Mouse (Mus musculus) left cerebral cortex, postnatal 25 days (tissue): ENCODE results near the gene Zfp948. TPM values are rescaled to one million over a fixed set of nuclear protein-coding genes. Genes with fewer than 3 reads are reported as not detected.
A peak's percentile ranks its signal among the peaks of the same experiment; 100 is the strongest.

Experiments used
- DNase-seq, 2 experiments: peaks; one replicate each; pipeline ENCODE4 v3.0.0; 2022; ENCODE audit warnings: low spot score in 2 of 2, mixed read lengths in 1 of 2
- intact Hi-C: fragments of 180-260 bp; cut with DNase I; formaldehyde crosslinking; loops from one replicate; pipeline ENCODE4 v1.15.1; 2025
- total RNA-seq, 2 experiments: library from RNA; stranded (reverse); gene quantifications; 2 replicates each; pipeline ENCODE4 v1.2.3; 2021

Gene Zfp948
- 10 to 100 TPM; 11.9 to 12.1 TPM for total RNA-seq

DNA sequence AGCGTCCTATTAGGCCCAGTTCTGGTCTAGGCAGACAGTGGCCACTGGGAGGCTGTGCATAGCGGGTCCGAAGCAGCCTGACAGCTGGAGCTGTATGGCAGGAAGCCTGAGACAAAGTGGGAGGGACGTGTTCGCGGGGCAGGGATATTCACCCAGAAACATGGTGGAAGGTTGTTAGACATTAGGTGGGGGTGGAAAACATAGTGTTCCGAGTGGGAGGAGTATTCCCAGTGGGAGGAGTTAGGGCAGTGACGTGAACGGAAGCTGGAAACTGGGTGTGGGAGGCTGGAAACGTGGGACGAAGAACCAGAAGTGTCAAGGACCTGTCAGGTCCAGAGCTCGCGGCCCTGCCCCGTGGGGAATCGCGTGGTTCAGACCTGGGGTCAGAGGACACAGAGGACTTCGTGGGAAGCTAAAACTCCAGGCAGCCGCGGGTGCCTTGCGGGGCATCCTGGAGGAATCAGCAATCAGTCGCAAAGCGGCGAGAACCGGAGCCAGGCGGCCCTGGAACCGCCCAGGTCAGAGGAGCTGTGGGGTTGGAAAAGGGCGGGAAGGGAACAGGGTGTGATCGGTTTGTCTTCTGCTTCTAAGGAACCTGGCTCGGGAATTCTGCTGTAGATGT lies at the start of gene Zfp948:
Zfp948 (plus strand) TSS at position 281 of the 622 bp plus-strand sequence.
- intact Hi-C loops: loop anchor here (2.0 to 10.0 kb wide), 2 partner anchors 32 to 622 kb away; partner anchors contain the start of genes Ppp2r1a and Zfp52
- peak; percentile 79 to 90 for DNase-seq

DNA sequence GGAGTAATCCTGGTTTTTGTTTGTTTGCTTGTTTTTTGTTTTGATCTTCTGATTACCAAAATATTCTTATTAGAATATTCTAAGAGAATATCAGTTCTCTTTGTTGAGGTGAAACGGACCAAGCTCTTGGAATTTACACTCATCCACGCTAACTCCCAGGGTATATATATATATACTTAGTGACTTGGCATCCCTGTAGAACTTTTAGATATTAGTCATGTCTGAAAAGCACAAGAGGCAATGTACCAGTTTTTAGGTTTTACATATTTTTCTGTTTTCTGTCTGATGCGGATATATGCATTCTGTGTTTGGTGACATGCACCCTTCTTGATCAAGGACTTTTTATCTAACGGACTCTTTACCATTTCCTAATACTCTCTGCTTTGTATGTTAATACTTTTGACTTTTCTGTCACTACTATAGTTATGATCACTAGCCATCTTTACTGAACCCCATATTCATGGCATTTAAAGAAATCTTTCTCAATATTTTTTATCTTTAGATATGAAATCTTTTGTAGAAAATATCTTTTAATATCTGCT lies 49.6 kb upstream of the Zfp948 start:
- intact Hi-C loops: loop anchor here (5.0 kb wide), 1 partner anchor 285 kb away; no protein-coding TSS in a partner anchor
- DNase-seq: no peak

- DNase-seq: no peak
- intact Hi-C loops: no loop called here
Measured at GRCm38 (mm10) chr17:21526270-21526669, 40.5 kb upstream of the Zfp948 start.

DNA sequence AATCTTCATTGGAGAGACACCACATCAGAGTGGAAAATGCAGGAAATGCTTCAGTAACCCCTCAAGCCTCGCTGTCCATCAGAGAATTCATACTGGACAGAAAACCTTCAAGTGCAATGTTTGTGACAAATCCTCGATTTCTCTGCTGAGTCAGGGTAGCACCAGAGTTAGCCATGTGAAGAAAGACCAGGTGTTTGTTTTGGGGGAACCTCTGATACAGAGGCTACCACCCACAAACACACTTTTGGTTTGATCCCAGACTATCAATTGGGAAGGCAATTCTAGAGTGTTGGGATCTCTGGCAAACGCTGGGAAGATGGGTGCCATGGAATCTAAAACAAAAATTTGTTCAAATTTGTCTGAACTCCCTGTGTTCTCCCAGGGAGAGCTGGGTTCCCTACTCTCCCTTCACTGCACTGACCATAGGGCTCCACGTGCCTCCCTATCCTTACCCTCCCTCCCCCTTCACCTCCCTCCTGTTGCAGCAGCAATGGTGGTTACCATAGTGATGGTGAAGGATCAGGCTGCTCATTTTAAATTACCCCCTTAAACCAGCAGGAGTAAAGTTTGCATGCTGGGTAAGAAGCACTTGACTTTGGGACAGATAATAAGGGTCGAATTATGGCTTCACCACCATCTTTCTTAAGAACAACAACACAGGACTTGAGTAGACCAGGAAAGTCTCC lies 36.0 kb upstream of the Zfp948 start:
- intact Hi-C loops: loop anchor here (10.0 kb wide), 1 partner anchor 586 kb away; the partner anchor contains the start of gene Ppp2r1a
- no peak for DNase-seq

GRCm38 (mm10) chr17:21531621-21532020 lies 35.2 kb upstream of the Zfp948 start:
- intact Hi-C loops: loop anchor here (1.0 to 10.0 kb wide), 2 partner anchors 81 to 587 kb away; partner anchors contain the start of genes Ppp2r1a and Zfp51
- DNase-seq: peak in 1 of 2 experiments; percentile 28

- peak; percentile 75 to 88 for DNase-seq
- intact Hi-C loops: loop anchor here (1.0 to 10.0 kb wide), 2 partner anchors 82 to 588 kb away; partner anchors contain the start of genes Ppp2r1a and Zfp51
Measured at GRCm38 (mm10) chr17:21532101-21532951, 34.5 kb upstream of the Zfp948 start.

- intact Hi-C loops: loop anchor here (2.0 to 10.0 kb wide), 2 partner anchors 33 to 589 kb away; partner anchors contain the start of genes Ppp2r1a and Zfp948
- DNase-seq: no peak
Measured at GRCm38 (mm10) chr17:21533961-21534360, 32.8 kb upstream of the Zfp948 start.

DNA sequence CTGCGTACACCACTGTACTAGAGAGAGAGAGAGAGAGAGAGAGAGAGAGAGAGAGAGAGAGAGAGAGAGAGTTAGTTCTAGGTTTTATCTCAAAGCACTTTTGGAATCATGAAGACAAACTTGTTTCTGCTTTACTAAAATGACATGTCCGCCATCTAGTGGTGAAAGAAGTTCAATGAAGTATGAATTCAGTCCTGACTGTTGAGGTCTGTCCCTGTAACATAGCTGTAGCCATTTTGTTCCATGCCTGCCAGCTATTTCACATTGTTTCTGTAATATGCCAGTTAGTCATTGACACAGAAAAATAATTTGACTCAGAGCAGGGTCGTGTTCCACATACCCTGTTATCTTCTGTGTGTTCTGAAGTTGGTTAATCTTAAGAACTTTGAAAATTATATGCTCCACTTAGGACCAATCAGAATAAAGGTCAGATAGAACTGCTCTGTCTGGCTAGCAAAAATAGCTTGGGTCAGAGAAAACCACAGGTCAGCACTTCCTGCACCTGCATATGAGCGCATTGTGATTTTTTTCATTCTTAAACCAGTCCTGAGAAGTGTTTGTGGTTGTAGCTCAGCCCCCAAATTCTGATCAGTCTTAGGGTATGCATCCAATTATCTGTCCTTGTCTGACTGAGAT lies 32.2 kb upstream of the Zfp948 start:
- intact Hi-C loops: loop anchor here (2.0 to 10.0 kb wide), 2 partner anchors 32 to 590 kb away; partner anchors contain the start of genes Ppp2r1a and Zfp948
- DNase-seq: peak; percentile 71 to 92

DNA sequence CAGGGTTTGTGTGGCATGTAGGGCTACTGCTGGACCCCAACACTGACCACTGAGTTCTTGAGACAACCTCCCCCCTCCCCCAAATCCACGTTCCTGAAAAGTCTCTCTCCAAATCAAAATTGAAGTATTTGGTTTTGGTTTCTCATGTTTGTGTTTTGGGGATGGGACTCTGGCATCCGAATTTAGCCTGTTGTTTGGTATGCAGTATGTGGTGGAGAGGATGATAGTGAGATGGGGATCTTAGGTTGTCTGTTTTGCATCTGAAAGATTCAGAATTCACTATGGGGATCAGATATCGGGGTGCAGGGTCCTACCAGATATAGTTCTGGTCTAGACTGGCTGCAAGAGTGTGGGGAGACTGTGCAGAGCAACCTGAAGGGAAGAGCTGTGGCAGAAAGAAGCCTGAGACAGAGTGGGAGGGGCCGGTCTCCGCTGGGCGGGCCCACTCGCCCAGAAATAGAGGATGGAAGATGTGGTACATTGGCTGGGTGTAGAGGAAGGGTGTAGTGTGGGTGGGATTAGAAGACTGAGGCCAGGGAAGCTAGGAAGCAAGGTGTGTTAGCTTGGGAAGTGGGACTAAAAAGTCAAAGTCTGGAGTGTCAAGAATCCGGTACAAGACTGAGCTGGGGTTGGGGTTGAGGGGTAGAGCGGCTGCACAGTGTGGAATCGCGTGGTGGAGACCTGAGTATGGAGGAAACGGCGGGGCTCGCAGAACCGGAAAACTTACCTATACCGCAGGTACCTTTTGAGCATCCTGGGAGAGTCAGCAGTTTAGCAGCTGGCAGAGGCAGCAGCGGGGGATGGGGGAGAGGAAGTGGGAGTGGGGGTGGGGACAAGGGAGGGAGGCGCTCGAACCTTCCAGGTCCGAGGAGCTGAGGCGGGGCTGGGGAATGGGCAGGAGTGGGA lies 31.5 kb upstream of the Zfp948 start, which contains the start of gene Zfp52:
Zfp52 (plus strand) TSS at position 444 of the 906 bp plus-strand sequence.
- intact Hi-C loops: loop anchor here (2.0 to 10.0 kb wide), 2 partner anchors 31 to 591 kb away; partner anchors contain the start of genes Ppp2r1a and Zfp948
- peak; percentile 61 to 78 for DNase-seq

DNA sequence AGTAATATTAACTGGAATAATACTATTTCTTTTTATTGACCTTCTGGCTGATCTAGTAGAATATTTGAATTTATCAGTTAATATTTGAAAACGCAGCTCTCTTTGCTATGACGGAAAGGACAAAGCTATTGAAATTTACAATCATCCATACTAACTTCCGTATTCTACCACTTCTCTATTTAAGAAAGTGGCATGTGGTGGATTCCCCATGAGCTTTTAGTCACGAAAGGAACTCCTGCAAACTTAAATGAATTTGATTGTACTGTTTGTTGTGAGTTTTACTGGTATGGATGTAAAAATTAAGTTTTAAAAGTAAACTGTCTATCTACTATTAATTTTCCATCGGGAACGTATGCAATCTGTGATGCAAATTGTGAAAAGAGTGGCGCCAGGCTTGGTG lies 30.7 kb upstream of the Zfp948 start:
- DNase-seq: no peak
- intact Hi-C loops: loop anchor here (10.0 kb wide), 1 partner anchor 591 kb away; the partner anchor contains the start of gene Ppp2r1a

DNA sequence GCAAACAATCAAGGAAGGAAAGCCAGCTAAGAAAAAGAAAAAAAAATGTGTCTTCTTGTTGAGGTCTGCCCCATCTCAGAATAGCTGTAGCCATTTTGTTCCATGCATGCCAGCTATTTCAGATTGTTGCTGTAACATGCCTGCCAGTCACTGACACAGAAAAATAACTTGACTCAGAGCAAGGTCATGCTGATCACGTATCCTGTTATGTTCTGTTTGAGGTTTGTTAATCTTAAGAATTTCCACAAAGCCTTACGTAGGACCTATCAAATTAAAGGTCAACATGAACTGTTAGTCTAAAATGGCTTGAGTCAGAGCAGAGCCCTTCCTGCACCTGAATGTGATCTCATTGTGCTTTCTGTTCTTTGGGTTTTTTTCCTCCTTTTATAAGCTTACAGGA lies 30.1 kb upstream of the Zfp948 start:
- intact Hi-C loops: loop anchor here (10.0 kb wide), 1 partner anchor 592 kb away; the partner anchor contains the start of gene Ppp2r1a

DNA sequence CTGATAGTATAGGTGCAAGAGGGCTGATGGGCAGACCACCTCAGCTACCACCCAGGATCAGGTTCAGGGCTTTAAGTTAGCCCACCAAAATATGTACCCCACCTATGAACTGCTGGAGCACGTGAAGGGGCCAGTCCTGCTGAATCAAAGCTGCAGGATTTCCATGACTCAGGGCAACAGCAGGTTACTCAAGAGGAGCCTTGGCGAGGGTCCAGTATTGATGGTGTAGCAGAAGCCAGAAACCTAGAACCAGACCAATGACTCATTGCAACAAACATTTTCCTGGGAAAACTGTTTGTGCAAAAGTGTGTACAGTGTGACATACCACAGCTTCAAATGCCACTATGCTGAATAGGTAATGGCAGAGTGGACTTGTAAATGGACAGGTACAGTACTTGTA lies 9.0 kb upstream of the Zfp948 start:
- intact Hi-C loops: no loop called here

More for the DNA sequence above, 30.1 kb upstream of the Zfp948 start:
- no peak for DNase-seq

GRCm38 (mm10) chr17:21566220-21566619 lies 588 bp upstream of the Zfp948 start:
- peak; percentile 59 to 89 for DNase-seq
- intact Hi-C loops: loop anchor here (2.0 to 10.0 kb wide), 2 partner anchors 31 to 621 kb away; partner anchors contain the start of genes Ppp2r1a and Zfp52

More for the DNA sequence above, 9.0 kb upstream of the Zfp948 start:
- no peak for DNase-seq

- DNase-seq: peak; percentile 11 to 17
- intact Hi-C loops: loop anchor here (2.0 to 10.0 kb wide), 2 partner anchors 33 to 623 kb away; partner anchors contain the start of genes Ppp2r1a and Zfp52
Measured at GRCm38 (mm10) chr17:21567696-21568095, 888 bp downstream of the Zfp948 start.

GRCm38 (mm10) chr17:21579080-21579479 lies 12.3 kb downstream of the Zfp948 start:
- intact Hi-C loops: no loop called here
- DNase-seq: no peak

DNA sequence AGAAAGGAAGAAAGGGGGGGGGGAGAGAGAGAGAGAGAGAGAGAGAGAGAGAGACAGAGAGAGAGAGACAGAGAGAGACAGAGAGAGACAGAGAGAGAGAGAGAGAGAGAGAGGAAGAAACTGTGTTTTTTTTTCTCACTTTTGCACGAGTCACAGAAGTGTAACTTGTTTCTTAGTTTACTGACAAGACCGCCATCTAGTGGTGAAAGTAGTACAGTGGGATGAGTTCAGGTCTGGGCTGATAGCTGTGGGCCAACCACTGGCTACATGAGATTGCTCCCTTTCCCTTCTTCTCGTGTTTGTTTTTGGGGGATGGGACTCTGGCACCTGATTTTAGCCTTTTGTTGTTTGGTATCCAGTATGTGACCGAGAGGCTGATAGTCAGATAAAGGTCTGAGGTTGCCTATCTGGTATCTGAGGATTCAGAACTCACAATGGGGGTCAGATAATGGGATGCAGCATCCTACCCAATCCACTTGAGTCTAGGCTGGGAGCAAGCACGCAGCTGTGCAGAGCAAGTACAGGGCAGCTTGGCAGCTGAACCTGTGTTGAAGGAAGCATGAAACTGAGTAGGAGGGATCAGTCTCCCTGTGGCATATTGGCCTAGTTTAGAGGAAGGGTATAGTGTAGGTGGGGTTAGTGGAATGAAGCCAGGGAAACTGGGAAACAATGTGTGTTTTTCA lies 12.8 kb downstream of the Zfp948 start:
- intact Hi-C loops: no loop called here
- DNase-seq: peak; percentile 35 to 60

- no peak for DNase-seq
- intact Hi-C loops: no loop called here
Measured at GRCm38 (mm10) chr17:21585521-21585920, 18.7 kb downstream of the Zfp948 start.
